Mouse (Mus musculus) megakaryocyte progenitor cell, adult 5-6 weeks (primary cell): ENCODE results near the gene Cd86. TPM values are rescaled to one million over a fixed set of nuclear protein-coding genes. Genes with fewer than 3 reads are reported as not detected.

ENCODE experiments used
- ATAC-seq: replicated peaks from 2 replicates; pipeline ENCODE4 v1.8.0; 2016; ENCODE audit warnings: mild to moderate bottlenecking, moderate TSS enrichment, inconsistent platforms; ENCODE audit not compliant: poor library complexity
- total RNA-seq, 2 experiments: library from RNA; stranded (forward) in 1 of 2; stranded (reverse) in 1 of 2; fragments of 157-497, 149-512 nt in 1 of 2; fragments of 200-1000 nt in 1 of 2; gene quantifications; 2 replicates each; pipeline versions ENCODE4 v1.2.3 to v1.2.4; 2015 to 2017

The Cd86 gene
- total RNA-seq, 2 experiments from 2014 or later = 1.5 to 3.2 TPM

- ATAC-seq = no peak
These were observed 4.6 kb downstream of the Cd86 start for GRCm38 (mm10) chr16:36661330-36661729.

GRCm38 (mm10) chr16:36655910-36656309 lies 10.0 kb downstream of the Cd86 start:
- ATAC-seq = peak; percentile 98

- no peak for ATAC-seq
These were observed 10.7 kb downstream of the Cd86 start for GRCm38 (mm10) chr16:36655199-36655598.

GRCm38 (mm10) chr16:36651174-36651766 lies 14.6 kb downstream of the Cd86 start:
- no peak for ATAC-seq

GRCm38 (mm10) chr16:36650511-36650910 lies 15.4 kb downstream of the Cd86 start:
- ATAC-seq = no peak

GRCm38 (mm10) chr16:36649304-36649703 lies 16.6 kb downstream of the Cd86 start:
- no peak for ATAC-seq

GRCm38 (mm10) chr16:36645124-36645523 lies 20.8 kb downstream of the Cd86 start:
- ATAC-seq = no peak

GRCm38 (mm10) chr16:36642696-36643046 lies 23.2 kb downstream of the Cd86 start:
- peak; percentile 49 for ATAC-seq

GRCm38 (mm10) chr16:36641830-36642695 lies 23.8 kb downstream of the Cd86 start:
- ATAC-seq = no peak

GRCm38 (mm10) chr16:36640993-36641392 lies 24.9 kb downstream of the Cd86 start:
- peak; percentile 58; the same call in 1 of the 2 replicates for ATAC-seq

GRCm38 (mm10) chr16:36639812-36640504 lies 25.9 kb downstream of the Cd86 start:
- ATAC-seq = no peak

GRCm38 (mm10) chr16:36636800-36637199 lies 29.1 kb downstream of the Cd86 start:
- ATAC-seq = peak; percentile 83

- ATAC-seq = no peak
These were observed 30.7 kb downstream of the Cd86 start for GRCm38 (mm10) chr16:36634971-36635710.

GRCm38 (mm10) chr16:36634421-36634820 lies 31.5 kb downstream of the Cd86 start:
- ATAC-seq = no peak

- ATAC-seq = peak; percentile 58
These were observed 33.7 kb downstream of the Cd86 start for GRCm38 (mm10) chr16:36632229-36632628.

- peak; percentile 64 for ATAC-seq
These were observed 34.3 kb downstream of the Cd86 start for GRCm38 (mm10) chr16:36631607-36632006.

- no peak for ATAC-seq
These were observed 38.1 kb downstream of the Cd86 start for GRCm38 (mm10) chr16:36627740-36628139.

GRCm38 (mm10) chr16:36626567-36627197 lies 39.2 kb downstream of the Cd86 start:
- ATAC-seq = peak; percentile 98

GRCm38 (mm10) chr16:36625909-36626308 lies 40.0 kb downstream of the Cd86 start:
- ATAC-seq = no peak

- no peak for ATAC-seq
These were observed 43.6 kb downstream of the Cd86 start for GRCm38 (mm10) chr16:36622320-36622719.
